Mouse (Mus musculus) right cerebral cortex, postnatal 14 days (tissue): ENCODE results near the gene Rtn4.
"Not testable (repeated sequence)": the region's sequence is repeated elsewhere in the genome, so short reads cannot be mapped to it uniquely, and the experiment has no call there.

Experiments
- DNase-seq: peaks from one replicate; pipeline ENCODE4 v3.0.0; 2022

The Rtn4 gene

GRCm38 (mm10) chr11:29692683-29693272, at the start of gene Rtn4:
Rtn4 (plus strand) TSS chr11:29692947.
- DNase-seq, result peak; percentile 94

- no peak for DNase-seq
These were observed 48.3 kb upstream of the Rtn4 start for GRCm38 (mm10) chr11:29644421-29644820.

GRCm38 (mm10) chr11:29645411-29646066, 47.2 kb upstream of the Rtn4 start:
- DNase-seq, result no peak

GRCm38 (mm10) chr11:29647568-29648319, 45.0 kb upstream of the Rtn4 start:
- DNase-seq, result no peak

- DNase-seq, result not testable (repeated sequence)
These were observed 37.4 kb upstream of the Rtn4 start for GRCm38 (mm10) chr11:29655381-29655780.

- no peak for DNase-seq
These were observed 32.0 kb upstream of the Rtn4 start for GRCm38 (mm10) chr11:29660740-29661139.

GRCm38 (mm10) chr11:29667634-29668033, 25.1 kb upstream of the Rtn4 start:
- DNase-seq, result no peak

GRCm38 (mm10) chr11:29669706-29670105, 23.0 kb upstream of the Rtn4 start:
- DNase-seq, result no peak

GRCm38 (mm10) chr11:29673359-29673758, 19.4 kb upstream of the Rtn4 start:
- no peak for DNase-seq

GRCm38 (mm10) chr11:29676718-29677117, 16.0 kb upstream of the Rtn4 start:
- DNase-seq, result no peak

- no peak for DNase-seq
These were observed 12.8 kb upstream of the Rtn4 start for GRCm38 (mm10) chr11:29679942-29680341.

GRCm38 (mm10) chr11:29680771-29681170, 12.0 kb upstream of the Rtn4 start:
- DNase-seq, result no peak

- DNase-seq, result no peak
These were observed 8.5 kb upstream of the Rtn4 start for GRCm38 (mm10) chr11:29684272-29684671.

- no peak for DNase-seq
These were observed 6.6 kb upstream of the Rtn4 start for GRCm38 (mm10) chr11:29686176-29686575.

GRCm38 (mm10) chr11:29691556-29691955, 1.2 kb upstream of the Rtn4 start:
- DNase-seq, result no peak

GRCm38 (mm10) chr11:29692111-29692682, 550 bp upstream of the Rtn4 start:
- no peak for DNase-seq

GRCm38 (mm10) chr11:29693576-29694410, 1.0 kb downstream of the Rtn4 start:
- DNase-seq, result peak; percentile 83

- no peak for DNase-seq
These were observed 2.0 kb downstream of the Rtn4 start for GRCm38 (mm10) chr11:29694754-29695153.

GRCm38 (mm10) chr11:29702721-29703120, 10.0 kb downstream of the Rtn4 start:
- DNase-seq, result no peak

- no peak for DNase-seq
These were observed 12.5 kb downstream of the Rtn4 start for GRCm38 (mm10) chr11:29705263-29705662.

- DNase-seq, result no peak
These were observed 14.1 kb downstream of the Rtn4 start for GRCm38 (mm10) chr11:29706845-29707244.

GRCm38 (mm10) chr11:29709512-29709911, 16.8 kb downstream of the Rtn4 start:
- no peak for DNase-seq

- no peak for DNase-seq
These were observed 21.4 kb downstream of the Rtn4 start for GRCm38 (mm10) chr11:29714114-29714513.
